Mouse (Mus musculus): ENCODE measurements around the gene Jakmip3. TPM values are rescaled to one million over a fixed set of nuclear protein-coding genes. Genes with fewer than 3 reads are reported as not detected.

Jakmip3 gene
- total RNA-seq, 1 experiment = 0.09 TPM

DNA sequence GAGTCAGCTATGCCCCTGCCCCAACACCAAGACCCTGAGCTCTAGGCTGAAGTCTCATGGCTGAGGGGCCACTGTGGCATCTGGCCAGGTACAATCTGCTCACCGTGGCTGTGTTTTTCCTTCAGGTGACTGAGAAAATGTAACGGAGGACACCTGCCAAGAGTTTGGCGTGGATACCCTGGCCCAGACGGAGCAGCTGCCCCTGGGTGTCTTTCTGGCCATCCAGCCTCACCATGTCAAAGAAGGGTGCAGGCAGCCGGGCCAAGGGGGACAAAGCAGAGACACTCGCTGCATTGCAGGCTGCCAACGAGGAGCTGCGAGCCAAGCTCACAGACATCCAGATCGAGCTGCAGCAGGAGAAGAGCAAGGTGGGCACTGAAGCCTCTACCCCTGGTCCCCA is 48.6 kb downstream of the Jakmip3 start:
- Histone ChIP-seq H3K9ac (ENCODE audit: insufficient read depth, low read depth, low read length, poor library complexity, severe bottlenecking) (no peak overlapping the region), H3K4me1 (ENCODE audit: control insufficient read depth in 2 of 2, insufficient read depth in 2 of 2, low read length in 2 of 2, poor library complexity in 1 of 2) (no peaks in the 10 kb centered on the region), H3K4me3 (ENCODE audit: insufficient read depth in 1 of 2, low read depth in 1 of 2, low read length in 2 of 2, poor library complexity in 1 of 2, severe bottlenecking in 1 of 2) (no peak overlapping the region), H3K27ac (ENCODE audit: insufficient read depth, low read depth, low read length, poor library complexity, severe bottlenecking) (no peak overlapping the region), H3K9me3 (ENCODE audit: control insufficient read depth, insufficient read depth, low read depth, low read length) (no peaks in the 10 kb centered on the region), H3K36me3 (ENCODE audit: control insufficient read depth, insufficient read depth, low read length, poor library complexity, severe bottlenecking) (no peaks in the 10 kb centered on the region)
- TF ChIP-seq ZNF384 (IDR thresholded peaks at IDR 0.05; ENCODE audit: low read depth, low read length) = no peak
- no peak for TF ChIP-seq ZC3H11A (IDR thresholded peaks at IDR 0.05; ENCODE audit: borderline replicate concordance, low read depth, low read length)
- no peak for TF ChIP-seq HCFC1 (IDR thresholded peaks at IDR 0.05; ENCODE audit: borderline replicate concordance, insufficient read depth, low read length)
- TF ChIP-seq CHD2 (IDR thresholded peaks at IDR 0.05; ENCODE audit: low read depth, low read length) = no peak
- no peak for TF ChIP-seq MAFK (IDR thresholded peaks at IDR 0.05; ENCODE audit: insufficient read depth, low read depth, low read length)
- no peak for DNase-seq (ENCODE audit: low read depth, low spot score)
- in situ Hi-C loops (cut with MboI; ENCODE audit: low sequenced_read_pairs in 2 of 2, unreplicated experiment in 2 of 2) = no loop called here

- no peak overlapping the region for H3K4me3 ChIP-seq (ENCODE audit: insufficient read depth in 1 of 2, low read depth in 1 of 2, low read length in 2 of 2, poor library complexity in 1 of 2, severe bottlenecking in 1 of 2)
- no peaks in the 10 kb centered on the region for H3K4me1 ChIP-seq (ENCODE audit: control insufficient read depth in 2 of 2, insufficient read depth in 2 of 2, low read length in 2 of 2, poor library complexity in 1 of 2)
- no peak overlapping the region for H3K9ac ChIP-seq (ENCODE audit: insufficient read depth, low read depth, low read length, poor library complexity, severe bottlenecking)
- TF ChIP-seq CHD2 (IDR thresholded peaks at IDR 0.05; ENCODE audit: low read depth, low read length) = no peak
- no peak for TF ChIP-seq ZC3H11A (IDR thresholded peaks at IDR 0.05; ENCODE audit: borderline replicate concordance, low read depth, low read length)
- no peak for TF ChIP-seq MAFK (IDR thresholded peaks at IDR 0.05; ENCODE audit: insufficient read depth, low read depth, low read length)
- TF ChIP-seq HCFC1 (IDR thresholded peaks at IDR 0.05; ENCODE audit: borderline replicate concordance, insufficient read depth, low read length) = no peak
- no peak for TF ChIP-seq ZNF384 (IDR thresholded peaks at IDR 0.05; ENCODE audit: low read depth, low read length)
- in situ Hi-C loops (cut with MboI; ENCODE audit: low sequenced_read_pairs in 2 of 2, unreplicated experiment in 2 of 2) = no loop called here
- no peak for DNase-seq (ENCODE audit: low read depth, low spot score)
- no peaks in the 10 kb centered on the region for H3K36me3 ChIP-seq (ENCODE audit: control insufficient read depth, insufficient read depth, low read length, poor library complexity, severe bottlenecking)
- no peak overlapping the region for H3K27ac ChIP-seq (ENCODE audit: insufficient read depth, low read depth, low read length, poor library complexity, severe bottlenecking)
- H3K9me3 ChIP-seq (ENCODE audit: control insufficient read depth, insufficient read depth, low read depth, low read length) = no peaks in the 10 kb centered on the region
These were observed 62.2 kb downstream of the Jakmip3 start for GRCm38 (mm10) chr7:139002692-139003091.

GRCm38 (mm10) chr7:139003250-139003649 is 62.7 kb downstream of the Jakmip3 start:
- in situ Hi-C loops (cut with MboI; ENCODE audit: low sequenced_read_pairs in 2 of 2, unreplicated experiment in 2 of 2) = no loop called here

DNA sequence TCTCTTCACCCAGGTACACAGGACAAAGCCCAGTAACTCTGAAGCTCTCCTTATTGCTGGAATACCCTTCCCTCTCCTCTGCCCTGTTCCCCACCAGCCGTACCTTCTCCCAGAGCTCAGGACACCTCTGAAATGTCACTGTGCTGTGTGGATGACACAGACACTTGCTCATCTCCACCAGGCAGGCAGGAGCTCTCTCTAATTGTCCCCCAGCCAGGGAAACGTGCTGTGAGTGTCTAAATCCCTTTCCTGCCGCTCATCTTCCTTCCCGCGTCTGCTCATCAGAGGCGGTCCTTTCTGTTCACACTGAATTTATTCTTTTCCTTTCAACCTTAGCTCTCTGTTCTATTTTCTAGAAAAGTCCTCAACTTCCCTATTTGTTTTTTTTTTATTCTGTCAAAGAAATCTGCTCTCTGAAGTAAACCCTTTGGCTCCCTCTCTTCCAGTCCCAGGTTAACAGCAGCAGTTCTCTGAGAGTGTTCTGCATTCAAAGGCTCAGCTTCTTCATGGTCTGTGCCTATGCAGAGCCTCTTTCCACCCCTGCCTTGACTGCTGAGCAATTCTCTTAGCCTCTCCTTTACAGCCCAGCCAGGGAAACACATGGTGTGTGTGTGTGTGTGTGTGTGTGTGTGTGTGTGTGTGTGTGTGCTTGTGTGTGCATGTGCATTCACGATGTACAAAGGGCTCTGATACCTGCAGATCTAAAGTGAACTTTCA is 69.4 kb downstream of the Jakmip3 start:
- no peaks in the 10 kb centered on the region for H3K36me3 ChIP-seq (ENCODE audit: control insufficient read depth, insufficient read depth, low read length, poor library complexity, severe bottlenecking)
- no peak overlapping the region for H3K9ac ChIP-seq (ENCODE audit: insufficient read depth, low read depth, low read length, poor library complexity, severe bottlenecking)
- in situ Hi-C loops (cut with MboI; ENCODE audit: low sequenced_read_pairs in 2 of 2, unreplicated experiment in 2 of 2) = no loop called here
- no peaks in the 10 kb centered on the region for H3K9me3 ChIP-seq (ENCODE audit: control insufficient read depth, insufficient read depth, low read depth, low read length)
- DNase-seq (ENCODE audit: low read depth, low spot score) = no peak
- no peak overlapping the region for H3K27ac ChIP-seq (ENCODE audit: insufficient read depth, low read depth, low read length, poor library complexity, severe bottlenecking)
- TF ChIP-seq ZC3H11A (IDR thresholded peaks at IDR 0.05; ENCODE audit: borderline replicate concordance, low read depth, low read length) = no peak
- no peak for TF ChIP-seq ZNF384 (IDR thresholded peaks at IDR 0.05; ENCODE audit: low read depth, low read length)
- no peak for TF ChIP-seq CHD2 (IDR thresholded peaks at IDR 0.05; ENCODE audit: low read depth, low read length)
- TF ChIP-seq MAFK (IDR thresholded peaks at IDR 0.05; ENCODE audit: insufficient read depth, low read depth, low read length) = no peak
- TF ChIP-seq HCFC1 (IDR thresholded peaks at IDR 0.05; ENCODE audit: borderline replicate concordance, insufficient read depth, low read length) = no peak
- H3K4me1 ChIP-seq (ENCODE audit: control insufficient read depth in 2 of 2, insufficient read depth in 2 of 2, low read length in 2 of 2, poor library complexity in 1 of 2) = no peaks in the 10 kb centered on the region
- H3K4me3 ChIP-seq (ENCODE audit: insufficient read depth in 1 of 2, low read depth in 1 of 2, low read length in 2 of 2, poor library complexity in 1 of 2, severe bottlenecking in 1 of 2) = no peak overlapping the region

More at GRCm38 (mm10) chr7:139003250-139003649, 62.7 kb downstream of the Jakmip3 start:
- no peak for DNase-seq (ENCODE audit: low read depth, low spot score)
- H3K36me3 ChIP-seq (ENCODE audit: control insufficient read depth, insufficient read depth, low read length, poor library complexity, severe bottlenecking) = no peaks in the 10 kb centered on the region
- TF ChIP-seq ZC3H11A (IDR thresholded peaks at IDR 0.05; ENCODE audit: borderline replicate concordance, low read depth, low read length) (no peak), CHD2 (IDR thresholded peaks at IDR 0.05; ENCODE audit: low read depth, low read length) (no peak), ZNF384 (IDR thresholded peaks at IDR 0.05; ENCODE audit: low read depth, low read length) (no peak), MAFK (IDR thresholded peaks at IDR 0.05; ENCODE audit: insufficient read depth, low read depth, low read length) (no peak), HCFC1 (IDR thresholded peaks at IDR 0.05; ENCODE audit: borderline replicate concordance, insufficient read depth, low read length) (no peak)
- no peak overlapping the region for H3K4me3 ChIP-seq (ENCODE audit: insufficient read depth in 1 of 2, low read depth in 1 of 2, low read length in 2 of 2, poor library complexity in 1 of 2, severe bottlenecking in 1 of 2)
- H3K9me3 ChIP-seq (ENCODE audit: control insufficient read depth, insufficient read depth, low read depth, low read length) = no peaks in the 10 kb centered on the region
- H3K9ac ChIP-seq (ENCODE audit: insufficient read depth, low read depth, low read length, poor library complexity, severe bottlenecking) = no peak overlapping the region
- no peaks in the 10 kb centered on the region for H3K4me1 ChIP-seq (ENCODE audit: control insufficient read depth in 2 of 2, insufficient read depth in 2 of 2, low read length in 2 of 2, poor library complexity in 1 of 2)
- H3K27ac ChIP-seq (ENCODE audit: insufficient read depth, low read depth, low read length, poor library complexity, severe bottlenecking) = no peak overlapping the region
